Mouse (Mus musculus): ENCODE data around the gene Pptc7.

GRCm38 (mm10) chr5:122302810-122303745 is 18.9 kb downstream of the Pptc7 start:
- TF ChIP-seq ZC3H11A (IDR thresholded peaks at IDR 0.05; ENCODE audit: borderline replicate concordance, low read depth, low read length): no peak
- no peak for TF ChIP-seq CHD2 (IDR thresholded peaks at IDR 0.05; ENCODE audit: low read depth, low read length)
- no peak for TF ChIP-seq ZNF384 (IDR thresholded peaks at IDR 0.05; ENCODE audit: low read depth, low read length)
- no peak for TF ChIP-seq HCFC1 (IDR thresholded peaks at IDR 0.05; ENCODE audit: borderline replicate concordance, insufficient read depth, low read length)
